Mouse (Mus musculus) liver, embryonic 11.5 days (tissue): ENCODE measurements at regions not wholly inside any gene's neighbourhood (a gene's known extent, or its start where the extent isn't known, plus 50 kb on each side); places are given as distances from the start of the nearest gene placed in this dataset.

Source experiments
- ATAC-seq: fragments of 200-750 bp; cut with Nextera tagmentation; replicated peaks from 2 replicates; pipeline ENCODE4 v1.8.0; 2017; ENCODE audit warnings: moderate number of reproducible peaks, mild to moderate bottlenecking, moderate TSS enrichment, moderate library complexity; ENCODE audit not compliant: low FRiP score
- DNase-seq: peaks from one replicate; pipeline ENCODE4 v3.0.0-alpha.2; 2017; ENCODE audit warnings: low spot score
- H3K27ac ChIP-seq: fragments of 300-500 bp; sonication (generic); 2 replicates; pipeline ENCODE4 v1.5.1; 2014; ENCODE audit warnings: mild to moderate bottlenecking, low read depth, low read length, control low read depth
- H3K27me3 ChIP-seq: fragments of 300-500 bp; sonication (generic); replicated peaks from 2 replicates; pipeline ENCODE4 v1.6.1; 2014; ENCODE audit warnings: low read length, mixed read lengths; ENCODE audit not compliant: control insufficient read depth, insufficient read depth
- H3K36me3 ChIP-seq: fragments of 300-500 bp; sonication (generic); 2 replicates; pipeline ENCODE4 v1.6.1; 2014; ENCODE audit warnings: mild to moderate bottlenecking, low read length, moderate library complexity, mixed read lengths; ENCODE audit not compliant: control insufficient read depth, insufficient read depth
- H3K4me1 ChIP-seq: fragments of 300-500 bp; sonication (generic); replicated peaks from 2 replicates; pipeline ENCODE4 v1.6.1; 2014; ENCODE audit warnings: low read length, mixed read lengths; ENCODE audit not compliant: control insufficient read depth, insufficient read depth
- H3K4me2 ChIP-seq: fragments of 300-500 bp; sonication (generic); 2 replicates; pipeline ENCODE4 v1.6.1; 2014; ENCODE audit warnings: mild to moderate bottlenecking, control low read depth, moderate library complexity
- H3K4me3 ChIP-seq: fragments of 300-500 bp; sonication (generic); 2 replicates; pipeline ENCODE4 v1.5.1; 2014; ENCODE audit warnings: low read depth, low read length, control low read depth
- H3K9ac ChIP-seq: fragments of 300-500 bp; sonication (generic); 2 replicates; pipeline ENCODE4 v1.6.1; 2014; ENCODE audit warnings: low read depth, low read length, control low read depth
- H3K9me3 ChIP-seq: fragments of 300-500 bp; sonication (generic); 2 replicates; pipeline ENCODE4 v1.6.1; 2016; ENCODE audit warnings: low read length, inconsistent platforms, mixed read lengths; ENCODE audit not compliant: control insufficient read depth
- WGBS: fragments of 180-500 bp; shearing (Covaris S2); extraction: QIAGEN DNeasy Blood & Tissue Kit; methylation state at CpG from one replicate; pipeline ENCODE4 v1.1.7; 2014; 5-methylcytosine and 5-hydroxymethylcytosine counted together

GRCm38 (mm10) chr12:77131328-77131727 lies 106.6 kb upstream of the Fut8 start:
- no peaks in the 10 kb centered on the region for H3K9me3 ChIP-seq
- DNase-seq, result no peak
- no peak overlapping the region for H3K27ac ChIP-seq
- WGBS, result 26% methylated on average over 7 of the region's 7 CpGs
- H3K9ac ChIP-seq, result no peak overlapping the region
- no peak overlapping the region for H3K4me2 ChIP-seq
- no peak; the same call in 1 of the 2 replicates for ATAC-seq
- H3K36me3 ChIP-seq, result no peaks in the 10 kb centered on the region
- peaks cover 15% of the 10 kb centered on the region; the same call in 1 of the 2 replicates for H3K4me1 ChIP-seq
- no peak overlapping the region for H3K4me3 ChIP-seq
- no peaks in the 10 kb centered on the region for H3K27me3 ChIP-seq

- Histone ChIP-seq H3K9ac (no peak overlapping the region), H3K9me3 (no peaks in the 10 kb centered on the region), H3K4me2 (no peak overlapping the region), H3K4me1 (peaks cover 15% of the 10 kb centered on the region; the same call in 1 of the 2 replicates), H3K27me3 (no peaks in the 10 kb centered on the region), H3K4me3 (no peak overlapping the region), H3K36me3 (no peaks in the 10 kb centered on the region), H3K27ac (no peak overlapping the region)
- WGBS, result 40% methylated on average over 6 of the region's 6 CpGs
- ATAC-seq (no peak), DNase-seq (no peak)
These were observed 107.4 kb upstream of the Fut8 start for GRCm38 (mm10) chr12:77130526-77130925.

DNA sequence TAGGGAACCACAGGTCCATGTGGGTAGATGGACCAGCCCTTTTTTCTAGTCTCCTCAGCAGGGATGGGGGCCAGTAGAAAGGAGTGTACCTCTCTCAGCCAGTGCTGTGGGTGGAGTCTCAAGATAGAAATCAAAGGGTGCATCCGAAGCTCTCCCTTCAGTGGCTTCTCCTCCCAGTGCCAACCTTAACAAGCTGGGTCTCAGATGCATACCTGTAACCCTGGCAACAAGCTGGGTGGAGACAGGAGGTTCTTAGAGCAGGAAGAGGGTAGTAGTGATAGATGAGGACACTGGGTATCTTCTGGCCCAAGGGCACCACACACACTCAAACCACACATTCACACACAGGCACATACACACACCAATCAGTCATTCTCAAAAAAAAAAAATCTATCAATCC lies 113.7 kb upstream of the Fut8 start:
- WGBS, result 32% methylated on average over 1 of the region's 1 CpGs
- peak; percentile 10 for DNase-seq
- Histone ChIP-seq H3K36me3 (no peaks in the 10 kb centered on the region), H3K27ac (no peak overlapping the region), H3K9me3 (no peaks in the 10 kb centered on the region), H3K4me3 (no peak overlapping the region), H3K4me1 (no peaks in the 10 kb centered on the region; the same call in 1 of the 2 replicates), H3K27me3 (no peaks in the 10 kb centered on the region), H3K9ac (no peak overlapping the region), H3K4me2 (no peak overlapping the region)
- no peak for ATAC-seq

DNA sequence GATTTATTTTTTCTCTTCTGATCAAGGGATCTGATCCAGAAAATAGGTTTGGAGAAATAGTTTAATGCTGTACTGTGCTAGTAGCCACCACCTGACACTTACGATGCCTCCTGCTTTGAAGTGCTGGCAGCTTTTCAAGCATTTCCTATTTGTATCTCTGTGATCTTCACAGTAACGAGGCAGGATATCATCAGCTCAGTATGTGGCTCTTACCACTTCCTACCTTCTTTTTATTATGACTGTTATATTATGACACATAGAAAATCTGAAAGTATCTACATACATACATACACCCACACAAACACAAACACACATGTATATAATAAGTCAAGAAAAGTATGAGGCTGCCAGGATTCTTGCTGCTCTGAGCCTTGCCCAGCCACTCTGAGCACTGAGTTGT lies 124.4 kb upstream of the Fut8 start:
- Histone ChIP-seq H3K4me3 (no peak overlapping the region), H3K4me1 (no peaks in the 10 kb centered on the region), H3K27ac (no peak overlapping the region), H3K4me2 (no peak overlapping the region), H3K36me3 (no peaks in the 10 kb centered on the region), H3K9ac (no peak overlapping the region), H3K27me3 (no peaks in the 10 kb centered on the region), H3K9me3 (no peaks in the 10 kb centered on the region)
- ATAC-seq, result no peak
- 66% methylated on average over 2 of the region's 2 CpGs for WGBS
- DNase-seq, result no peak

GRCm38 (mm10) chr12:77112133-77112532 lies 125.8 kb upstream of the Fut8 start:
- no peak overlapping the region for H3K4me3 ChIP-seq
- no peaks in the 10 kb centered on the region for H3K36me3 ChIP-seq
- H3K9ac ChIP-seq, result no peak overlapping the region
- 75% methylated on average over 2 of the region's 2 CpGs for WGBS
- ATAC-seq, result no peak
- no peak overlapping the region for H3K4me2 ChIP-seq
- no peak overlapping the region for H3K27ac ChIP-seq
- no peaks in the 10 kb centered on the region for H3K27me3 ChIP-seq
- H3K4me1 ChIP-seq, result no peaks in the 10 kb centered on the region
- no peaks in the 10 kb centered on the region for H3K9me3 ChIP-seq
- no peak for DNase-seq

- H3K36me3 ChIP-seq, result no peaks in the 10 kb centered on the region
- no peak overlapping the region for H3K4me3 ChIP-seq
- no peak overlapping the region for H3K27ac ChIP-seq
- H3K4me1 ChIP-seq, result peaks cover 3% of the 10 kb centered on the region; the same call in 1 of the 2 replicates
- DNase-seq (no peak), ATAC-seq (no peak)
- no peaks in the 10 kb centered on the region for H3K9me3 ChIP-seq
- WGBS, result 85% methylated on average over 3 of the region's 3 CpGs
- no peak overlapping the region for H3K4me2 ChIP-seq
- no peak overlapping the region for H3K9ac ChIP-seq
- no peaks in the 10 kb centered on the region for H3K27me3 ChIP-seq
These were observed 130.7 kb upstream of the Fut8 start for GRCm38 (mm10) chr12:77107251-77107650.

GRCm38 (mm10) chr12:77105887-77106600 lies 131.9 kb upstream of the Fut8 start:
- no peak overlapping the region for H3K27ac ChIP-seq
- no peaks in the 10 kb centered on the region for H3K9me3 ChIP-seq
- H3K4me3 ChIP-seq, result no peak overlapping the region
- ATAC-seq (no peak), DNase-seq (no peak)
- no peak overlapping the region for H3K9ac ChIP-seq
- H3K36me3 ChIP-seq, result no peaks in the 10 kb centered on the region
- peaks cover 3% of the 10 kb centered on the region; the same call in 1 of the 2 replicates for H3K4me1 ChIP-seq
- WGBS, result 66% methylated on average over 4 of the region's 4 CpGs
- no peak overlapping the region for H3K4me2 ChIP-seq
- no peaks in the 10 kb centered on the region for H3K27me3 ChIP-seq

GRCm38 (mm10) chr12:77100482-77100881 lies 137.4 kb upstream of the Fut8 start:
- ATAC-seq, result no peak
- H3K27me3 ChIP-seq, result no peaks in the 10 kb centered on the region
- H3K4me2 ChIP-seq, result no peak overlapping the region
- WGBS, result 57% methylated on average over 2 of the region's 2 CpGs
- peaks cover under 1% of the 10 kb centered on the region; the same call in 1 of the 2 replicates for H3K4me1 ChIP-seq
- no peak overlapping the region for H3K4me3 ChIP-seq
- H3K27ac ChIP-seq, result no peak overlapping the region
- DNase-seq, result no peak
- no peaks in the 10 kb centered on the region for H3K36me3 ChIP-seq
- no peaks in the 10 kb centered on the region for H3K9me3 ChIP-seq
- no peak overlapping the region for H3K9ac ChIP-seq

DNA sequence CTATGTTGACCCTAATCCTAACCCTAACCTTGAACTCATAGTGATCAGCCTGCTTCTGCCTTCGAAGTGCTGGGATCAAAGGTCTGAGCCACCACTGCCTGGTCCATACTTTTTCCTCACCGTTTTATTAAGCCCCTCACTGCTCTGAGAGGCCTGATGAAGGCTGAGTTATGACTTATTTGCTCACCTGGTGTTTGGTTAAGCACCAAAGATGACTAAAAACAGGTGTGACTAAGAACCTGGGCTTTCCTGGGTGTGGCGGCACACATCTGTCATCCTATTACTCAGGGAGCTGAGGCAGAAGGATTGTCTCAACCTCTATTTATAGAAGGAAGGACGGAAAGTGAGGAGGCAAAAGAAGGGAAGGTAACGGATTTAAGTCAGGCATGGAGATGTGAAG lies 137.5 kb upstream of the Max start:
- Histone ChIP-seq H3K9me3 (no peaks in the 10 kb centered on the region), H3K4me1 (peaks cover 7% of the 10 kb centered on the region), H3K36me3 (no peaks in the 10 kb centered on the region), H3K4me2 (no peak overlapping the region), H3K27me3 (no peaks in the 10 kb centered on the region), H3K27ac (no peak overlapping the region), H3K9ac (no peak overlapping the region), H3K4me3 (no peak overlapping the region)
- 75% methylated on average over 5 of the region's 5 CpGs for WGBS
- DNase-seq (no peak), ATAC-seq (no peak)
